Mouse (Mus musculus): ENCODE results near the gene Med9.
"Not testable (repeated sequence)": the region's sequence is repeated elsewhere in the genome, so short reads cannot be mapped to it uniquely, and the experiment has no call there.

Gene Med9

GRCm38 (mm10) chr11:59947752-59948400, at the start of gene Med9:
Med9 (plus strand) TSS chr11:59948206.
- DNase-seq (ENCODE audit: low read depth), result peak; percentile 87

- no peak for DNase-seq (ENCODE audit: low read depth)
Measured at GRCm38 (mm10) chr11:59899711-59900685, 48.0 kb upstream of the Med9 start.

DNA sequence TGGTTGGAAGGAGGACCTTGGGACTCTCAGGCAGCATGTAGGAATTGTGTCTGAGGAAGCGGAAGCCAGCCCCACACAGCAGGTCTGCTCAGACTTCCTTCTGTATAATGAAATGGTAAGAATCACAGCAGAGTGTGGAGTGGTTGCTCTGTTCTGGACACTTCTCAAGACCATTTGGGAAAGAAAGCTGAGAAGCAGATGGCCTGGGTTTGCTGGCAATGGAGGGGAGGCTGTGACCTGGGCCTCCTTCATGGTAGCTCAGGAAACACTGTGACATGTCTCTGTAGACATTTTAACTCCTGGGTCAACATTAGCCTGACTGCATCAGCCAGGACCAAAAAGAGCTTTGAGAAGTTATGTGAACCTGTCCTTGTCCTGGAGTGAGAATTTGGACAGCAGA, 47.0 kb upstream of the Med9 start:
- no peak for DNase-seq (ENCODE audit: low read depth)

DNA sequence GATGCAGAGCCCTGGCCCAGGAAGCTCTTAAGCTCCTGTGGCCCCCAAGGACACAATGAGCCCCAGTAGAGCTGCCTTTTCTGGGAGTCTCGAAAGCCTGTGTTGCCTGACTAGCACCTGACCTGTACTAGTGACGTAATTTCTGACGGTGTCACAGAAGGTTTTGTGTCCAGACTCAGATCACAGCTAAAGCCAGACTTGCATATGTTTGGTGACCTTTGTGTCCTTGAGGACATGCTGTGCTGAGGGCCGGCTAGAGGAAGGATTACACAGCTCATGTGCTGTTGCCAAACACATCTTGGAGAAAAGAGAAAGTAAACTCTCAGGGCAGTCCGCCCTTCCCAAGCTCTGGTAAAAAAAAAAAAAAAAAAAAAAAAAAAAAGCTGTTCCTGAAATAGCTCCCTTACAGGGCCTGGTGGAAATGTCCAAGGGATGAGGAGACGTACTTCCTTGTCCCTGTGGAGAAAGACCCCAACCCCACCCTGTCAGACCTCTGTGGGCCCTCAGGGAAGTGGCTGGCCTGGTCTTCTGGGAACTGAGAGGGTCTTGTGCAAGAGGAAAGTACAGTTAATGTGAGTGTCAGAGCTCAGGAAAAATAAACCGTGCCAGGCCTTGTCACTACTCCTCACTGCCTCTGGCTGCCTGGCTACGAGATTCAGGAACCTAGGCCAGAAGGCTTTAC, 45.8 kb upstream of the Med9 start:
- DNase-seq (ENCODE audit: low read depth), result no peak

GRCm38 (mm10) chr11:59906521-59907123, 41.4 kb upstream of the Med9 start:
- DNase-seq (ENCODE audit: low read depth), result no peak

DNA sequence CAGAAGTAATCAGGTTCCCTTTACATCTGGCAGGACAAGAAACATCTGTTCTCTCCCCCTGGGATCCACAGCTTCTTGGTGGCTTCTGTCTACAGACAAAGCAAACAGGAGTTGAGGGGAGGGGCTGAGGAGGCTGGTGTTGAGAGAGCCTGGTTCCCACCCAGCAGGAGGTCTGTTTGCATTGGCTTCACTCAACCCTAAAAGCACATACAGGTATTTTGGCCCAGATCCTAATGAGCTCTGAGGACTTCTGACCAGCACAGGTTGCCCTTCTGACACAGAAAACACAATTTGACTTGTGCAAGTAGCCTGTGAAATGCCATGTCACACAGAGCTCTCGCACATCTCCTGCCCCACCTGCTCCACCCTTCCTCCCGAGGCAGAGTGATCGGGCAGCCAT, 39.6 kb upstream of the Med9 start:
- DNase-seq (ENCODE audit: low read depth), result no peak

- DNase-seq (ENCODE audit: low read depth), result no peak
Measured at GRCm38 (mm10) chr11:59910586-59910985, 37.4 kb upstream of the Med9 start.

GRCm38 (mm10) chr11:59911523-59911922, 36.5 kb upstream of the Med9 start:
- no peak for DNase-seq (ENCODE audit: low read depth)

DNA sequence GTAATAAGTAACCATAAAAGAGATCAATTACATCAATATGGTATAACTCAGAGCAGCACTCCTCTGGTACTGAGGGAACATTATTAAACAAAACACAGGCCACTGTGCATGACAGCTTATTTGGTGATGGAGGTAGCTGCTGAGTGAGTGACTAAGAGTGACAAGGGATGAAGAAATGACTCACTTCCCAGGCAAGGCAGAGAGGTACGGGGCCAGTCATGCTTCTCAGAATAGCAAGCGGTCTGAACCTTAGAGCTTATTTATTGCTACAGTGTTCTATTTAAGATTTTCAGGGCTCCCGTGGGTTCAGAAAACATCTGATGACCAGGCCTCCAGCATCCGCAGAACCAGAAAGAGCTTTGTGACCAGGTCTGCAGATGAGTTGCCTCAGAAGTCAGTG, 34.3 kb upstream of the Med9 start:
- no peak for DNase-seq (ENCODE audit: low read depth)

GRCm38 (mm10) chr11:59918014-59918413, 30.0 kb upstream of the Med9 start:
- DNase-seq (ENCODE audit: low read depth), result no peak

GRCm38 (mm10) chr11:59919401-59919800, 28.6 kb upstream of the Med9 start:
- DNase-seq (ENCODE audit: low read depth), result no peak

DNA sequence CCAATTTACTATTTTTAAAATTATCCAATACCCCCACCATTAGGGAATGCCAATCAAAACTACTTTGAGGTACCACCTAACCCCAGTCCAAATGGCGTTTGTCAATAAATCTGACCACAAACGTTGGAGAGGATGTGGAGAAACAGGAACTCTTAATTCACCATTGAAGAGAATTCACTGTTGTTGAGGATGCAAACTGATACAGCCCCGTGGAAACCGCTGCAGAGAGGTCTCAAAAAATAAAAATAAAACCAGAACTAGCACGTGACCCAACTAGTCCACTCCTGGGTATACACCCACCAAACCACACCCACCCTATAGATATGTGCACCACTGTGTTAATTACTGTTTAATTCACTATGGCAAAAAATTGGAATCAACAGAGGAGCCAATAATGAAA, 27.7 kb upstream of the Med9 start:
- no peak for DNase-seq (ENCODE audit: low read depth)

- DNase-seq (ENCODE audit: low read depth), result no peak
Measured at GRCm38 (mm10) chr11:59921265-59921664, 26.7 kb upstream of the Med9 start.

DNA sequence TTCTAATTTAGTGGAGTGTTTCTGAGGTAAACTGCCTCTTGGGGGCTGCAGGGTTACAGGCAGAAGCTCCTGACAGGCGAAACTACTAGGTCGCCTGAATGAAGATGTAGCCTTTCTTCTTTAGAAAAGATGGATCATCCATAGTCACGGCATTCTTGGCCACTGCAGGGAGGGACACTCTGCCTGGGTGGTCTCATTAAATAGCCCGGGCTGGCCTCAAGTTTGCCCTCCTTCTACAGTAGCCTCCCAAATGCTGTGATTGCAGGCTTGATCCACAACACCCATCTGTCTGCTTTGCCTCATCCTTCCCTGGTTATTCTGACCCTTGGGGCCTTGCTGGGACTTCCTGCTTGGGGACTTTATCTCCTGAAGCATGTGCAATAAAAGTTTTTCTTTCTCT, 18.0 kb upstream of the Med9 start:
- no peak for DNase-seq (ENCODE audit: low read depth)

GRCm38 (mm10) chr11:59932560-59933337, 15.3 kb upstream of the Med9 start:
- DNase-seq (ENCODE audit: low read depth), result no peak

- no peak for DNase-seq (ENCODE audit: low read depth)
Measured at GRCm38 (mm10) chr11:59933943-59934342, 14.1 kb upstream of the Med9 start.

DNA sequence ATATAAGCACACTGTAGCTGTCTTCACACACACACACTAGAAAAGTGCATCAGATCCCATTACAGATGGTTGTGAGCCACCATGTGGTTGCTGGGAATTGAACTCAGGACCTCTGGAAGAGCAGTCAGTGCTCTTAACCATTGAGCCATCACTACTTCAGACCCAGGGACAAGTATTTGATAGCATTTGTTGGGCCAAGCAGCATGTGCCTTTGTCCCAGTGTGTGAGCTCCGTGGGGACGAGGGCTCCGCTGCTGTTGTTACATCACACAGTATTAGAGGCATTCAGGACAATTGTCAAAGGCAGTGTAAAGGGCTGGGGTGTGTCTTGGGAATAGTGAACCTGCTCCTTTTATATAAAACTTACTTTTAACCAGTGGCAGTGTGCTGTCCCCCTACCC, 11.0 kb upstream of the Med9 start:
- DNase-seq (ENCODE audit: low read depth), result no peak

DNA sequence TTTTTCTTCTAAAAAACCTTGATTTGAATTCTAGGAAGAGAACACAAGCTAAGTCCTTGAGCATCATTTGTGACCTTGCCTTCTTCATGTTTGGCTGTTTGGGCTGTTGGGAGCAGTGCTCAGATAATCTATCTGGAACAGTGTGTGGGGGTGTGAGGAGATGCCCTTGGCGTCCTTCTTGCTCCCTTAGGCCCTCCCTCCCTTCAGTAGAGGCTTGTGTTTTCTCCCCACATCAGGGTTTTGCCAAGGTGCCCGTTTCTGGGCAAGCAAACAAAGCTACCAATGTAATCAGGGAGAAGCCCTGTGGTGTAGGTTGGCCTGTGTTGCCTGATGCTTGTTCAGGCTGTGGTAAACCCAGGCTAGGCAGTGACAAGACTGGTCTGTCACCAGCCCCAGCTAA, 10.4 kb upstream of the Med9 start:
- DNase-seq (ENCODE audit: low read depth), result no peak

DNA sequence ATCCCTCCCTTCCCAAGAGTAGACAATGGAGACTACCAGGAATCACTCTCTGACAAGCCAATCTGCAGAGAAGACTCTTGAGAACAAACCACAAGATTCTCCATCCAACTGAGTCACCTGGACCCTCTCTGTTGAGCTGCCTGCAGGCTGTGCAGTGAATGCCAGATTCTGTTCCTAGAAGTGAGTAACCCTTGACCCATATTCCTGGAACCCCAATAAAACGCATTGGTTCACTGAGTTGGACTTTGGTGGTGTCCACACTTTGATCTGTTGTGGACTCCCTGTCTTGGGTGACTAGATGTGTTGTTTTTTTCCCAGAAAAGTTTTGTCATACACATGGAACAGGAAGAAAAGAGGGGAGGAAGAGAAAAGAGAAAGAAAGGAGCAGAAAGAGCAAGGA, 8.2 kb upstream of the Med9 start:
- no peak for DNase-seq (ENCODE audit: low read depth)

DNA sequence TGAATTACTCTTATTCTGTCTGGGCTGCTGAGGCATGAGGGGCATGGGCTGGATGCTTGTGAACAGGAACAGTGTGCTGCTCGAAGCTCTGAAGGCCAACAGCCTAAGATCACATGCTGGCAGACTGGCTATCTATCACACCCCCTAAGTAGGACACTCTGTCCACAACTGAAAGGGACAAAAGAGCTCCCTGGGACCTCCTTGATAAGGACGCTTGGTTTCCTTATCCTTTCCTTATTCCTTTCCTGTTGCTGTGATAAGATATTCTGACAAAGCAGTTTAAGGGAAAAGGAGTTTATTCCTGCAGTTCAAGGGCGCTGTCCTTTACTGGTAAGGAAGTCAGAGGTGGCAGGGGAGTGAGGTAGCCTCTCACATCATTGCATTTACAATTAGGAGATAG, 7.4 kb upstream of the Med9 start:
- no peak for DNase-seq (ENCODE audit: low read depth)

DNA sequence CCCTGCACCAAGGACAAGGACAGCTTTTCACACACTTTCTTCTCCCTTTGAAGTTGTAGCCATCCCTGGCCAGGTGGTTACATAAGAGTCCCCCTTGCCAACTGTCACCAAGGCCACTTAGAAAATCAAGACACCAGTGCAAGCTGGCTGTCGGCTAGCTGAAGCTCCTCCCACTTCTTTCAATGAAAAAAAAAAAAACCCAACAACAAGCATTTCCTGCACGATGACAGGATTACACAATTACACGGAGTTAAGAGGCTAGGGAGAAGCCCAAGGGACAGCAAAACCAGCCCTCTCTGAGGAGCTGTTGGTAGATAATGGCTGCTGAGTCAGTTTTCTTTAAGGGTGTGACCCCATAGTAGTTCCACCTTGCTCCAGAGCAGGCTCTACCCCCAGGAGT, 6.6 kb upstream of the Med9 start:
- peak; percentile 37 for DNase-seq (ENCODE audit: low read depth)

GRCm38 (mm10) chr11:59944855-59945254, 3.2 kb upstream of the Med9 start:
- DNase-seq (ENCODE audit: low read depth), result not testable (repeated sequence)
